Mouse (Mus musculus) testis, adult 2 months (tissue): ENCODE measurements around the gene Pip4k2a.

ENCODE experiments used
- CTCF ChIP-seq: fragments of 200-500 bp; IDR thresholded peaks from 2 replicates; pipeline ENCODE4 v1.5.1; 2012; ENCODE audit warnings: low read depth, mild to moderate bottlenecking, inconsistent platforms, low read length, moderate library complexity; ENCODE audit not compliant: control insufficient read depth, insufficient read depth, insufficient replicate concordance
- POLR2A ChIP-seq: fragments of 200-500 bp; IDR thresholded peaks from 2 replicates; pipeline ENCODE4 v1.6.1; 2012; ENCODE audit warnings: low read depth, mild to moderate bottlenecking, inconsistent platforms, low read length, moderate library complexity; ENCODE audit not compliant: control insufficient read depth

DNA sequence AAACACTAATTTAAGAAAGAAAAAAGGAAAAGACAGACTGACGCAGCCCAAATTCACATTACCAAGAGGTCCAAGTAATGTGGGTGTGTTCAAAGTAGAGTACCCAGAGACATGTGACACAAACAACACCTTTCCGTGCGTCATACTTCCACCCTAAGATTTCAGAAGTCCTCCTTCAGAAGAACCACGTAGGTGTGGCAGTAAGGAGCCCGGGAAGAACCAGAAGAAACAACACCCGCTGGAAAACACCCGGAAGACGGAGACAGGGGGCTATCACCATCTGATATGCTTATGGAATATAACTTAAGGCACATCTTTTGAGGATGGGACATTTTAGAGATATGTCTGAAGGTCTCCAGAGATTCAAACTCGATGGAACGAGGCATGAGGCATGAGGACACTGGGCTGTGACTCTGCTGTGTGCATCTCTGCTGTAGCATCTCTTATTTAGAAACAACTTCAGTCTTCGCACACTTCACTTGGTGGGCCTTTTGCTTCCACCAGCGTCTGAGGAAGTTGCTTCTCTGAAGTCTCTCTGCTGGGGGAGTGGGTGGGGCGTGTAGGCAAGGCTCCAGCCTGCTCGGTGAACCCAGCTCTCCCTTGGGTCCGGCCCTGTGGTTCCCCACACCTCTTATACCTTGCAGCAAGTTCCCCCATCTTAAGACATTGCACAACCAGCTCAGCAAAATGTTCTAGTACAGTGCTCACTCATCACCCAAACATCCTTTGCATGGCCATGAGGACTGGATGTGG, 13.7 kb downstream of the Pip4k2a start:
- TF ChIP-seq POLR2A = no peak
- no peak for TF ChIP-seq CTCF
